Mouse (Mus musculus): ENCODE data around the gene Ccl24. TPM values are rescaled to one million over a fixed set of nuclear protein-coding genes. Genes with fewer than 3 reads are reported as not detected.

Gene Ccl24
- polyA plus RNA-seq, 1 experiment from 2014 or later: 3.1 TPM

Other genes with a start within 250 kb of the Ccl24 start
- 0.15 TPM in 1 of 2 replicates, not detected in the other for gene Fkbp6, start 223.0 kb downstream of the Ccl24 start, polyA plus RNA-seq (2015; fragmentation: Nextera tagmentation; extraction: Ambion mirVana)
- gene Trim50, start 219.8 kb downstream of the Ccl24 start, polyA plus RNA-seq (2015; fragmentation: Nextera tagmentation; extraction: Ambion mirVana): not detected in 2 replicates
- gene Nsun5, start 203.1 kb downstream of the Ccl24 start, polyA plus RNA-seq (2015; fragmentation: Nextera tagmentation; extraction: Ambion mirVana): 27.2 and 31.9 TPM in 2 replicates
- 10.8 and 13.0 TPM in 2 replicates for gene Pom121, start 178.5 kb downstream of the Ccl24 start, polyA plus RNA-seq (2015; fragmentation: Nextera tagmentation; extraction: Ambion mirVana)
- gene Hip1, start 27.9 kb downstream of the Ccl24 start, polyA plus RNA-seq (2015; fragmentation: Nextera tagmentation; extraction: Ambion mirVana): 48.3 and 48.6 TPM in 2 replicates
- not detected in 2 replicates for gene Ccl26, start 9.5 kb downstream of the Ccl24 start, polyA plus RNA-seq (2015; fragmentation: Nextera tagmentation; extraction: Ambion mirVana)
- 69.0 and 82.2 TPM in 2 replicates for gene Rhbdd2, start 59.6 kb upstream of the Ccl24 start, polyA plus RNA-seq (2015; fragmentation: Nextera tagmentation; extraction: Ambion mirVana)
- gene Por, start 97.0 kb upstream of the Ccl24 start, polyA plus RNA-seq (2015; fragmentation: Nextera tagmentation; extraction: Ambion mirVana): 110 and 114 TPM in 2 replicates
- gene Tmem120a, start 171.4 kb upstream of the Ccl24 start, polyA plus RNA-seq (2015; fragmentation: Nextera tagmentation; extraction: Ambion mirVana): 80.3 and 84.5 TPM in 2 replicates
- 0.68 TPM in 1 of 2 replicates, not detected in the other for gene Styxl1, start 205.3 kb upstream of the Ccl24 start, polyA plus RNA-seq (2015; fragmentation: Nextera tagmentation; extraction: Ambion mirVana)
- 607 and 633 TPM in 2 replicates for gene Mdh2, start 205.4 kb upstream of the Ccl24 start, polyA plus RNA-seq (2015; fragmentation: Nextera tagmentation; extraction: Ambion mirVana)
- 77.2 and 85.9 TPM in 2 replicates for gene Srrm3, start 233.8 kb upstream of the Ccl24 start, polyA plus RNA-seq (2015; fragmentation: Nextera tagmentation; extraction: Ambion mirVana)

Data from neural tube, embryonic 13.5 days (tissue).